Mouse (Mus musculus): ENCODE results near the gene Ecm1.
"Not testable (repeated sequence)": the region's sequence is repeated elsewhere in the genome, so short reads cannot be mapped to it uniquely, and the experiment has no call there.

Ecm1 gene

GRCm38 (mm10) chr3:95726696-95727358 is 12.5 kb downstream of the Ecm1 start:
- no peak for DNase-seq (ENCODE audit: low spot score)

- no peak for DNase-seq (ENCODE audit: low spot score)
Observed at GRCm38 (mm10) chr3:95725863-95726262, 13.5 kb downstream of the Ecm1 start.

- DNase-seq (ENCODE audit: low spot score) = no peak
Observed at GRCm38 (mm10) chr3:95722386-95722785, 17.0 kb downstream of the Ecm1 start.

- no peak for DNase-seq (ENCODE audit: low spot score)
Observed at GRCm38 (mm10) chr3:95718153-95718552, 21.2 kb downstream of the Ecm1 start.

- no peak for DNase-seq (ENCODE audit: low spot score)
Observed at GRCm38 (mm10) chr3:95716075-95716474, 23.3 kb downstream of the Ecm1 start.

GRCm38 (mm10) chr3:95709967-95710366 is 29.4 kb downstream of the Ecm1 start:
- no peak for DNase-seq (ENCODE audit: low spot score)

GRCm38 (mm10) chr3:95709044-95709443 is 30.3 kb downstream of the Ecm1 start:
- DNase-seq (ENCODE audit: low spot score) = no peak

- no peak for DNase-seq (ENCODE audit: low spot score)
Observed at GRCm38 (mm10) chr3:95707497-95707896, 31.9 kb downstream of the Ecm1 start.

GRCm38 (mm10) chr3:95706273-95706672 is 33.1 kb downstream of the Ecm1 start:
- no peak for DNase-seq (ENCODE audit: low spot score)

GRCm38 (mm10) chr3:95704612-95705011 is 34.8 kb downstream of the Ecm1 start:
- no peak for DNase-seq (ENCODE audit: low spot score)

- DNase-seq (ENCODE audit: low spot score) = no peak
Observed at GRCm38 (mm10) chr3:95703276-95703675, 36.1 kb downstream of the Ecm1 start.

- peak; percentile 79 for DNase-seq (ENCODE audit: low spot score)
Observed at GRCm38 (mm10) chr3:95701877-95702540, 37.4 kb downstream of the Ecm1 start.

GRCm38 (mm10) chr3:95701085-95701484 is 38.3 kb downstream of the Ecm1 start:
- DNase-seq (ENCODE audit: low spot score) = no peak

- DNase-seq (ENCODE audit: low spot score) = peak; percentile 49
Observed at GRCm38 (mm10) chr3:95700233-95700681, 39.1 kb downstream of the Ecm1 start.

GRCm38 (mm10) chr3:95698286-95698685 is 41.1 kb downstream of the Ecm1 start:
- DNase-seq (ENCODE audit: low spot score) = no peak

- no peak for DNase-seq (ENCODE audit: low spot score)
Observed at GRCm38 (mm10) chr3:95696360-95696759, 43.0 kb downstream of the Ecm1 start.

GRCm38 (mm10) chr3:95695796-95696195 is 43.6 kb downstream of the Ecm1 start:
- DNase-seq (ENCODE audit: low spot score) = no peak

GRCm38 (mm10) chr3:95694808-95695703 is 44.3 kb downstream of the Ecm1 start:
- DNase-seq (ENCODE audit: low spot score) = no peak

- no peak for DNase-seq (ENCODE audit: low spot score)
Observed at GRCm38 (mm10) chr3:95693821-95694807, 45.3 kb downstream of the Ecm1 start.

GRCm38 (mm10) chr3:95692677-95693076 is 46.7 kb downstream of the Ecm1 start:
- no peak for DNase-seq (ENCODE audit: low spot score)

- not testable (repeated sequence) for DNase-seq (ENCODE audit: low spot score)
Observed at GRCm38 (mm10) chr3:95690552-95690951, 48.8 kb downstream of the Ecm1 start.
